Mouse (Mus musculus): Measurements from ENCODE around the gene Magi2. TPM values are rescaled to one million over a fixed set of nuclear protein-coding genes. Genes with fewer than 3 reads are reported as not detected.

Magi2 gene
- polyA plus RNA-seq, 1 experiment from 2014 or later = 2.4 TPM

GRCm38 (mm10) chr5:20462376-20462775 is 1235.5 kb downstream of the Magi2 start:
- POLR2A ChIA-PET = no interaction called here
- CTCF ChIA-PET = no interaction called here
- ATAC-seq = no peak
- H3K27me3 ChIP-seq = peaks cover 10% of the 10 kb centered on the region
- no peak for TF ChIP-seq CTCF (IDR thresholded peaks at IDR 0.05)
- in situ Hi-C loops (cut with MboI; ENCODE audit: low pct_unique_long_range_greater_than_20kb) = no loop called here
- DNase-seq (ENCODE audit: low read depth, low spot score) = no peak

GRCm38 (mm10) chr5:20469721-20470120 is 1242.9 kb downstream of the Magi2 start:
- in situ Hi-C loops (cut with MboI; ENCODE audit: low pct_unique_long_range_greater_than_20kb) = loop anchor here (5.0 to 10.0 kb wide), 2 partner anchors 165 to 233 kb away; no protein-coding TSS in a partner anchor
- no peaks in the 10 kb centered on the region for H3K27me3 ChIP-seq
- ChIA-PET POLR2A (interaction anchor here (0.7 kb wide), 1 partner anchor 1054 kb away, joined by 3 read pairs; no protein-coding TSS in a partner anchor), CTCF (interaction anchor here (0.9 to 2.7 kb wide), 4 partner anchors 9 to 232 kb away, joined by 3 to 11 read pairs (median 6); no protein-coding TSS in a partner anchor)
- ATAC-seq (no peak), DNase-seq (ENCODE audit: low read depth, low spot score) (no peak)
- TF ChIP-seq CTCF (IDR thresholded peaks at IDR 0.05) = no peak

GRCm38 (mm10) chr5:20470466-20470865 is 1243.6 kb downstream of the Magi2 start:
- POLR2A ChIA-PET = interaction anchor here (0.6 kb wide), 1 partner anchor 232 kb away, joined by 3 read pairs; no protein-coding TSS in a partner anchor
- ATAC-seq (peak; percentile 71), DNase-seq (ENCODE audit: low read depth, low spot score) (no peak)
- H3K27me3 ChIP-seq = peaks cover 2% of the 10 kb centered on the region
- TF ChIP-seq CTCF (IDR thresholded peaks at IDR 0.05) = peak; percentile 75
- CTCF ChIA-PET = interaction anchor here (0.7 to 2.7 kb wide), 6 partner anchors 9 to 230 kb away, joined by 3 to 11 read pairs (median 5); no protein-coding TSS in a partner anchor
- in situ Hi-C loops (cut with MboI; ENCODE audit: low pct_unique_long_range_greater_than_20kb) = loop anchor here (5.0 to 10.0 kb wide), 2 partner anchors 164 to 232 kb away; no protein-coding TSS in a partner anchor

- in situ Hi-C loops (cut with MboI; ENCODE audit: low pct_unique_long_range_greater_than_20kb) = no loop called here
- ChIA-PET POLR2A (no interaction called here), CTCF (interaction anchor here (1.8 kb wide), 1 partner anchor 18 kb away, joined by 3 read pairs; no protein-coding TSS in a partner anchor)
- no peak for TF ChIP-seq CTCF (IDR thresholded peaks at IDR 0.05)
- ATAC-seq (no peak), DNase-seq (ENCODE audit: low read depth, low spot score) (no peak)
- peaks cover 7% of the 10 kb centered on the region for H3K27me3 ChIP-seq
Measured at GRCm38 (mm10) chr5:20484505-20484904, 1257.7 kb downstream of the Magi2 start.

- in situ Hi-C loops (cut with MboI; ENCODE audit: low pct_unique_long_range_greater_than_20kb) = no loop called here
Measured at GRCm38 (mm10) chr5:20491911-20492310, 1265.1 kb downstream of the Magi2 start.

GRCm38 (mm10) chr5:20492679-20493078 is 1265.8 kb downstream of the Magi2 start:
- CTCF ChIA-PET = no interaction called here

More at GRCm38 (mm10) chr5:20491911-20492310, 1265.1 kb downstream of the Magi2 start:
- no peak for ATAC-seq
- no peak for DNase-seq (ENCODE audit: low read depth, low spot score)
- POLR2A ChIA-PET = no interaction called here
- TF ChIP-seq CTCF (IDR thresholded peaks at IDR 0.05) = no peak
- H3K27me3 ChIP-seq = no peaks in the 10 kb centered on the region
- CTCF ChIA-PET = no interaction called here

GRCm38 (mm10) chr5:20494010-20494409 is 1267.2 kb downstream of the Magi2 start:
- CTCF ChIA-PET = no interaction called here

More at GRCm38 (mm10) chr5:20492679-20493078, 1265.8 kb downstream of the Magi2 start:
- POLR2A ChIA-PET = no interaction called here
- no peaks in the 10 kb centered on the region for H3K27me3 ChIP-seq
- DNase-seq (ENCODE audit: low read depth, low spot score) (no peak), ATAC-seq (no peak)
- TF ChIP-seq CTCF (IDR thresholded peaks at IDR 0.05) = no peak
- in situ Hi-C loops (cut with MboI; ENCODE audit: low pct_unique_long_range_greater_than_20kb) = no loop called here

GRCm38 (mm10) chr5:20496924-20497323 is 1270.1 kb downstream of the Magi2 start:
- no peak for TF ChIP-seq CTCF (IDR thresholded peaks at IDR 0.05)
- H3K27me3 ChIP-seq = no peaks in the 10 kb centered on the region
- in situ Hi-C loops (cut with MboI; ENCODE audit: low pct_unique_long_range_greater_than_20kb) = no loop called here
- ChIA-PET POLR2A (no interaction called here), CTCF (no interaction called here)
- ATAC-seq (no peak), DNase-seq (ENCODE audit: low read depth, low spot score) (no peak)

More at GRCm38 (mm10) chr5:20494010-20494409, 1267.2 kb downstream of the Magi2 start:
- POLR2A ChIA-PET = no interaction called here
- in situ Hi-C loops (cut with MboI; ENCODE audit: low pct_unique_long_range_greater_than_20kb) = no loop called here
- DNase-seq (ENCODE audit: low read depth, low spot score) (no peak), ATAC-seq (no peak)
- no peaks in the 10 kb centered on the region for H3K27me3 ChIP-seq
- no peak for TF ChIP-seq CTCF (IDR thresholded peaks at IDR 0.05)

- H3K27me3 ChIP-seq = no peaks in the 10 kb centered on the region
- ChIA-PET POLR2A (interaction anchor here (0.5 kb wide), 1 partner anchor 37 kb away, joined by 3 read pairs; no protein-coding TSS in a partner anchor), CTCF (interaction anchor here (1.3 to 1.8 kb wide), 4 partner anchors 10 to 16 kb away, joined by 3 to 6 read pairs (median 4); no protein-coding TSS in a partner anchor)
- in situ Hi-C loops (cut with MboI; ENCODE audit: low pct_unique_long_range_greater_than_20kb) = no loop called here
- peak; percentile 15 for DNase-seq (ENCODE audit: low read depth, low spot score)
- ATAC-seq = peak; percentile 83
- no peak for TF ChIP-seq CTCF (IDR thresholded peaks at IDR 0.05)
Measured at GRCm38 (mm10) chr5:20499031-20499600, 1272.3 kb downstream of the Magi2 start.

- DNase-seq (ENCODE audit: low read depth, low spot score) (no peak), ATAC-seq (no peak)
- H3K27me3 ChIP-seq = peaks cover 9% of the 10 kb centered on the region
- in situ Hi-C loops (cut with MboI; ENCODE audit: low pct_unique_long_range_greater_than_20kb) = no loop called here
- ChIA-PET POLR2A (no interaction called here), CTCF (interaction anchor here (1.5 kb wide), 1 partner anchor 10 kb away, joined by 3 read pairs; no protein-coding TSS in a partner anchor)
- TF ChIP-seq CTCF (IDR thresholded peaks at IDR 0.05) = no peak
Measured at GRCm38 (mm10) chr5:20508609-20509008, 1281.8 kb downstream of the Magi2 start.

GRCm38 (mm10) chr5:20509606-20510005 is 1282.8 kb downstream of the Magi2 start:
- in situ Hi-C loops (cut with MboI; ENCODE audit: low pct_unique_long_range_greater_than_20kb) = no loop called here
- POLR2A ChIA-PET = no interaction called here

More at GRCm38 (mm10) chr5:20509606-20510005, 1282.8 kb downstream of the Magi2 start:
- TF ChIP-seq CTCF (IDR thresholded peaks at IDR 0.05) = no peak
- DNase-seq (ENCODE audit: low read depth, low spot score) (no peak), ATAC-seq (no peak)
- H3K27me3 ChIP-seq = peaks cover 9% of the 10 kb centered on the region
- CTCF ChIA-PET = interaction anchor here (1.5 kb wide), 1 partner anchor 11 kb away, joined by 3 read pairs; no protein-coding TSS in a partner anchor

Measured in Patski (cell line).